Mouse (Mus musculus): ENCODE results near the gene Slc13a5.

DNA sequence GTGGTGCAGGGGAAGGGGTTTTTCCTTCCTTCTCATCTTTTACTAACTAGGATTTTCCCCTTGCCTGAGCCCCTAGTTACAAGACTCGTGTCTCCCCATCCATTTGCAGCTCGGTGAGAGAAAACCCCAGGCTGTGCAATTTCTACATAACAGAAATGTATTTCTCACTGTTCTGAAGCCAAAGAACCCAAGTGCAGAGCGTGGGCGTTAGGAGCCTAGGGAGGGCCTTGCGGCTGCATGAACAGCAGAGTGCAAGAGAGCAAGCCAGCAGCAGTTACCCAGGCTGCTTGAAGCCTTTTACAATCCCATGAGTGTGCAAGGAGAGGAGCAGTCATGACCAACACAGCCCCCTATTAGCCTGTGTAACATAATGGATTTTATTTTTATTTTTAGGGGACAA, 40.4 kb upstream of the Slc13a5 start:
- TF ChIP-seq JUN (IDR thresholded peaks at IDR 0.05; ENCODE audit: insufficient read depth, low read depth, low read length) (no peak), CTCF (conservative IDR thresholded peaks at IDR 0.05 in 1 of 2, IDR thresholded peaks at IDR 0.05 in 1 of 2; ENCODE audit: low read depth in 2 of 2, low read length in 2 of 2) (no peak), HCFC1 (IDR thresholded peaks at IDR 0.05; ENCODE audit: low read depth, low read length) (no peak), POLR2A (IDR thresholded peaks at IDR 0.05; ENCODE audit: low read depth, low read length) (no peak), EP300 (IDR thresholded peaks at IDR 0.05; ENCODE audit: low read length) (no peak), NRF1 (IDR thresholded peaks at IDR 0.05; ENCODE audit: low read depth, low read length) (no peak)
